Mouse (Mus musculus) stomach, embryonic 16.5 days (tissue): ENCODE measurements around the gene Gm45713. TPM values are rescaled to one million over a fixed set of nuclear protein-coding genes. Genes with fewer than 3 reads are reported as not detected.
"Not testable (repeated sequence)": the region's sequence is repeated elsewhere in the genome, so short reads cannot be mapped to it uniquely, and the experiment has no call there.

ENCODE experiments used
- ATAC-seq: fragments of 200-750 bp; cut with Nextera tagmentation; 2 replicates; pipeline ENCODE4 v1.8.0; 2017; ENCODE audit warnings: moderate number of reproducible peaks, moderate TSS enrichment; ENCODE audit not compliant: insufficient read depth, low FRiP score
- H3K27ac ChIP-seq: fragments of 300-500 bp; sonication (generic); 2 replicates; pipeline ENCODE4 v1.5.1; 2014; ENCODE audit warnings: low read length
- H3K27me3 ChIP-seq: fragments of 300-500 bp; sonication (generic); 2 replicates; pipeline ENCODE4 v1.6.1; 2014; ENCODE audit warnings: low read length, control low read depth, mixed read lengths; ENCODE audit not compliant: control insufficient read depth, insufficient read depth
- H3K36me3 ChIP-seq: fragments of 300-500 bp; sonication (generic); 2 replicates; pipeline ENCODE4 v1.6.1; 2014; ENCODE audit warnings: low read length; ENCODE audit not compliant: control insufficient read depth, insufficient read depth
- H3K4me1 ChIP-seq: fragments of 300-500 bp; sonication (generic); 2 replicates; pipeline ENCODE4 v1.6.1; 2014; ENCODE audit warnings: low read length, control low read depth, mixed read lengths; ENCODE audit not compliant: control insufficient read depth, insufficient read depth
- H3K4me2 ChIP-seq: fragments of 300-500 bp; sonication (generic); 2 replicates; pipeline ENCODE4 v1.6.1; 2014; ENCODE audit warnings: low read depth, low read length, mixed read lengths
- H3K4me3 ChIP-seq: fragments of 300-500 bp; sonication (generic); replicated peaks from 2 replicates; pipeline ENCODE4 v1.5.1; 2014; ENCODE audit warnings: mild to moderate bottlenecking, low read length
- H3K9ac ChIP-seq: fragments of 300-500 bp; sonication (generic); 2 replicates; pipeline ENCODE4 v1.6.1; 2014; ENCODE audit warnings: low read length
- H3K9me3 ChIP-seq: fragments of 300-500 bp; sonication (generic); replicated peaks from 2 replicates; pipeline ENCODE4 v1.6.1; 2016; ENCODE audit warnings: low read length, control low read depth; ENCODE audit not compliant: control insufficient read depth
- WGBS: fragments of 180-500 bp; shearing (Covaris S2); extraction: QIAGEN DNeasy Blood & Tissue Kit; methylation state at CpG from one replicate; pipeline ENCODE4 v1.1.7; 2014; 5-methylcytosine and 5-hydroxymethylcytosine counted together
- polyA plus RNA-seq: library from polyadenylated mRNA; unstranded; fragments of >200 nt; fragmentation: Nextera tagmentation; extraction: Ambion mirVana; gene quantifications from 2 replicates; pipeline ENCODE4 v1.2.1, GENCODE M21; 2015

Gm45713 gene
- polyA plus RNA-seq, 1 experiment from 2014 or later: not detected

- Histone ChIP-seq H3K27me3 (peaks cover 71% of the 10 kb centered on the region), H3K9ac (no peak overlapping the region), H3K4me3 (no peak overlapping the region; the same call in 1 of the 2 replicates), H3K9me3 (no peaks in the 10 kb centered on the region; the same call in 1 of the 2 replicates), H3K27ac (no peak overlapping the region), H3K4me2 (0 out of 2 replicates have a peak overlapping the region, but pooled peaks have one; percentile 32), H3K36me3 (no peaks in the 10 kb centered on the region), H3K4me1 (peaks cover 10% of the 10 kb centered on the region; the same call in 1 of the 2 replicates)
- 2% methylated on average over 23 of the region's 23 CpGs for WGBS
- no peak for ATAC-seq
Observed at GRCm38 (mm10) chr7:45175929-45176328, 39.9 kb upstream of the Gm45713 start.

DNA sequence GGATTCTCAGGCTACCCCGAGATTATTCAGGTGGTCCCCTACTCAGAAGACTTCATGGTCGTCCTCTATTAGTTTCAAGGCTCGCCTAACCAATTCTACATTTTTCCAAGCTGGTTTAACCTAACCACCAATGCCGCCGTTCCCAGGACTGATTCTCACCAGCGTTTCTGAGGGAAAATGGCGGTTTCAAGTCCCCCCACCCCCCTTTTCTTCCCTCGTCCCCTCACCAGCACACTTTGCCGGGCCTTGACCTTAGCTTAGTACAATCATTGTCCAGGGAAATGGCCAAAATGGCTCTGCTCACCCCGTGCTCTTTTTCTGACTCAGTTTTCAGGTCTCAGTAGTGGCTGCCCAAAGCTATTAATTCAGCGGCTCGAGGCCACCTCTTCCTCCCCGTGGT lies 39.4 kb upstream of the Gm45713 start:
- Histone ChIP-seq H3K27ac (no peak overlapping the region), H3K36me3 (no peaks in the 10 kb centered on the region), H3K27me3 (peaks cover 70% of the 10 kb centered on the region), H3K4me1 (peaks cover 10% of the 10 kb centered on the region; the same call in 1 of the 2 replicates), H3K9me3 (peaks cover under 1% of the 10 kb centered on the region; the same call in 1 of the 2 replicates), H3K4me2 (no peak overlapping the region), H3K9ac (no peak overlapping the region), H3K4me3 (no peak overlapping the region)
- WGBS: 6% methylated on average over 13 of the region's 13 CpGs
- no peak for ATAC-seq

DNA sequence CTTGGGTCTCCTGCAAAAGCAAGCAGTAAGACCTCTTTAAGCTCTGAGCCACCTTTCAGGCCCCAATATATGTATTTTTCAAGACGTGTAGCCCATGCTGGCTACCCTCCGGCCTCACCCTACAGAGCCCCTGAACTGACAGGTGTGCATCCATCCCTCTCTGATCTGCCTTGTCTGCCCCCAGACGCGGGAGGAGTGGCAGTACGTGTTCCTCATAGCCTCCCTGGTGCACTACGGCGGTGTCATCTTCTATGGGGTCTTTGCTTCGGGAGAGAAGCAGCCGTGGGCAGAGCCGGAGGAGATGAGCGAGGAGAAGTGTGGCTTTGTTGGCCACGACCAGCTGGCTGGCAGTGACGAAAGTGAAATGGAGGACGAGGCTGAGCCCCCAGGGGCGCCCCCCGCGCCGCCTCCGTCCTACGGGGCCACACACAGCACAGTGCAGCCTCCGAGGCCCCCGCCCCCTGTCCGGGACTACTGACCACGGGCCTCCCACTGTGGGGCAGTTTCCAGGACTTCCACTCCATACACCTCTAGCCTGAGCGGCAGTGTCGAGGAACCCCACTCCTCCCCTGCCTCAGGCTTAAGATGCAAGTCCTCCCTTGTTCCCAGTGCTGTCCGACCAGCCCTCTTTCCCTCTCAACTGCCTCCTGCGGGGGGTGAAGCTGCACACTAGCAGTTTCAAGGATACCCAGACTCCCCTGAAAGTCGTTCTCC lies 38.7 kb upstream of the Gm45713 start:
- Histone ChIP-seq H3K9me3 (peaks cover 7% of the 10 kb centered on the region), H3K4me2 (no peak overlapping the region), H3K27ac (no peak overlapping the region), H3K4me3 (no peak overlapping the region), H3K36me3 (no peaks in the 10 kb centered on the region), H3K4me1 (peaks cover 10% of the 10 kb centered on the region; the same call in 1 of the 2 replicates), H3K9ac (no peak overlapping the region; the same call in 1 of the 2 replicates), H3K27me3 (peaks cover 68% of the 10 kb centered on the region)
- 5% methylated on average over 29 of the region's 29 CpGs for WGBS
- no peak for ATAC-seq

DNA sequence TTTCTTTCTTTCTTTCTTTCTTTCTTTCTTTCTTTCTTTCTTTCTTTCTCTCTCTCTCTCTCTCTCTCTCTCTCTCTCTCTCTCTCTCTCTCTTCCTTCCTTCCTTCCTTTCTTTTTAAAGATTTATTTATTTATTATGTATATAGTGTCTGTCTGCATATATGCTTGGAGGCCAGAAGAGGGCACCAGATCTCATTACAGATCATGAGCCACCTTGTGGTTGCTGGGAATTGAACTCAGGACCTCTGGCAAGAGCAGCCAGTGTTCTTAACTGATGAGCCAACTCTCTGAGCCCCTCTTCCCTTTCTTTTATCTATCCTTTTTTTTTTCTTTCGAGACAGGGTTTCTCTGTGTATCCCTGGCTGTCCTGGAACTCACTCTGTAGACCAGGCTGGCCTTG lies 37.7 kb upstream of the Gm45713 start:
- peaks cover 68% of the 10 kb centered on the region for H3K27me3 ChIP-seq

GRCm38 (mm10) chr7:45172974-45173373 lies 36.9 kb upstream of the Gm45713 start:
- Histone ChIP-seq H3K9ac (no peak overlapping the region), H3K27me3 (peaks cover 68% of the 10 kb centered on the region), H3K4me2 (no peak overlapping the region), H3K9me3 (peaks cover 19% of the 10 kb centered on the region), H3K36me3 (no peaks in the 10 kb centered on the region), H3K4me1 (peaks cover 10% of the 10 kb centered on the region; the same call in 1 of the 2 replicates), H3K27ac (no peak overlapping the region), H3K4me3 (no peak overlapping the region)
- WGBS: 57% methylated on average over 7 of the region's 7 CpGs
- no peak for ATAC-seq

More for the DNA sequence above, 37.7 kb upstream of the Gm45713 start:
- WGBS: 54% methylated on average over 1 of the region's 1 CpGs
- Histone ChIP-seq H3K4me1 (peaks cover 10% of the 10 kb centered on the region; the same call in 1 of the 2 replicates), H3K9me3 (peaks cover 16% of the 10 kb centered on the region)
- ATAC-seq, H3K36me3 ChIP-seq, H3K4me2 ChIP-seq, H3K27ac ChIP-seq, H3K4me3 ChIP-seq, H3K9ac ChIP-seq: not testable (repeated sequence)

- peaks cover 19% of the 10 kb centered on the region for H3K9me3 ChIP-seq
- no peak for ATAC-seq
- no peak overlapping the region for H3K9ac ChIP-seq
- H3K4me1 ChIP-seq: no peaks in the 10 kb centered on the region
- H3K4me3 ChIP-seq: no peak overlapping the region
- WGBS: 86% methylated on average over 3 of the region's 3 CpGs
- no peak overlapping the region for H3K27ac ChIP-seq
- H3K4me2 ChIP-seq: no peak overlapping the region
- H3K36me3 ChIP-seq: no peaks in the 10 kb centered on the region
- peaks cover 65% of the 10 kb centered on the region for H3K27me3 ChIP-seq
Observed at GRCm38 (mm10) chr7:45169495-45169894, 33.5 kb upstream of the Gm45713 start.

GRCm38 (mm10) chr7:45168656-45169055 lies 32.6 kb upstream of the Gm45713 start:
- 6% methylated on average over 24 of the region's 24 CpGs for WGBS
- H3K4me3 ChIP-seq: no peak overlapping the region

GRCm38 (mm10) chr7:45167761-45168445 lies 31.9 kb upstream of the Gm45713 start:
- no peak overlapping the region for H3K4me3 ChIP-seq
- 4% methylated on average over 19 of the region's 19 CpGs for WGBS
- no peak overlapping the region for H3K27ac ChIP-seq
- peaks cover 75% of the 10 kb centered on the region for H3K27me3 ChIP-seq
- H3K9me3 ChIP-seq: peaks cover 19% of the 10 kb centered on the region
- no peak overlapping the region for H3K9ac ChIP-seq
- no peak overlapping the region for H3K4me2 ChIP-seq
- no peaks in the 10 kb centered on the region for H3K36me3 ChIP-seq
- no peak for ATAC-seq
- H3K4me1 ChIP-seq: no peaks in the 10 kb centered on the region

More at GRCm38 (mm10) chr7:45168656-45169055, 32.6 kb upstream of the Gm45713 start:
- no peaks in the 10 kb centered on the region for H3K4me1 ChIP-seq
- H3K27ac ChIP-seq: no peak overlapping the region
- H3K27me3 ChIP-seq: peaks cover 69% of the 10 kb centered on the region
- no peaks in the 10 kb centered on the region for H3K36me3 ChIP-seq
- H3K4me2 ChIP-seq: no peak overlapping the region
- H3K9ac ChIP-seq: no peak overlapping the region
- no peak for ATAC-seq
- peaks cover 19% of the 10 kb centered on the region for H3K9me3 ChIP-seq

DNA sequence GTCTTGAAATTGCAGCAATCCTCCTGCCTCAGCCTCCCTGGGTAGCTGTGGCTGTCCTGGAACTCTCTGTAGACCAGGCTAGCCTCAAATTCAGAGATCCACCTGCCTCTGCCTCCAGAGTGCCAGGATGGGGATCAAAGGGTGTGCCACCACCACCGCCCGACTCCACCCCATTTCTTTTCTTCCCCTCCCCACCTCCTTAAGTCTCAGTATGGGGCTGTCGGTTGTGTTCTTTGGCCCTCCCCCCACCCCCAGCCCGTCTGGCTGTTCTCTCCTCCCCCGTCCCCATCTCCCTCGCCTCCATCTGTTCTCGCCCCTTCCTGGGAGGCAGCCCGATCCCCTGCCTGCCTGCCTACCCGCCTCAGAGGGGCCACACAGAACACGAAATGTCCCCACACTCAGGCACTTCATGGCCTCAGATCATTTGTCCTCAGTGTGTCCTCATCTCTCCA lies 30.9 kb upstream of the Gm45713 start:
- Histone ChIP-seq H3K27me3 (peaks cover 79% of the 10 kb centered on the region), H3K27ac (no peak overlapping the region), H3K36me3 (no peaks in the 10 kb centered on the region), H3K4me3 (no peak overlapping the region), H3K9ac (no peak overlapping the region), H3K9me3 (peaks cover 19% of the 10 kb centered on the region), H3K4me1 (peaks cover 3% of the 10 kb centered on the region; the same call in 1 of the 2 replicates), H3K4me2 (no peak overlapping the region)
- ATAC-seq: no peak
- WGBS: 26% methylated on average over 9 of the region's 10 CpGs
